Mouse (Mus musculus) left cerebral cortex, postnatal 14 days (tissue): ENCODE measurements around the gene Kctd19. TPM values are rescaled to one million over a fixed set of nuclear protein-coding genes. Genes with fewer than 3 reads are reported as not detected.

ENCODE experiments used
- DNase-seq, 2 experiments: peaks; one replicate each; pipeline ENCODE4 v3.0.0; 2021 to 2022; ENCODE audit warnings: low spot score in 2 of 2, mixed read lengths in 1 of 2
- intact Hi-C: fragments of 180-260 bp; cut with DNase I; formaldehyde crosslinking; loops from one replicate; pipeline ENCODE4 v1.15.1; 2025
- total RNA-seq, 2 experiments: library from RNA; stranded (reverse); gene quantifications; 2 replicates each; pipeline ENCODE4 v1.2.3; 2021

Gene Kctd19
- total RNA-seq, 2 experiments from 2014 or later = not detected

DNA sequence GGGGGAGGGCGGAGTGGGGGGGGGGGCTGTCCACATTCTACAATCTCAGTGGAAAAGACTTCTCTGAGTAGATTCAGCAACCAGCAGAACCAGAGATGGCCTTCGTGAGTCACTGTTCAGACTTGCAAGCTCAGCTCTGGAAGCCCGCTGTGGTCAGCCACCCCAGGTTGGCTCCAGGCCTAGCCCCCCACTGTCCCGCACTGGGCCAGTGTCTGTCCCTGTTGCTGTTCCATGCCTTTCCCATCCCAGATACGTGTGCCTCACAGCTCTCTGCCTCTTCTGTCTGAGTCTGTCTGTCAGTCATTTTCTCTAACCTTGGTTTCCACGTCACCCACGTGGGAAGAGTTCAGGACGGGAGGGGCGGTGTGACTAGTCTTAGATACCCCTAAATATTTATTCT is 40.8 kb downstream of the Kctd19 start:
- no peak for DNase-seq
- intact Hi-C loops = no loop called here

DNA sequence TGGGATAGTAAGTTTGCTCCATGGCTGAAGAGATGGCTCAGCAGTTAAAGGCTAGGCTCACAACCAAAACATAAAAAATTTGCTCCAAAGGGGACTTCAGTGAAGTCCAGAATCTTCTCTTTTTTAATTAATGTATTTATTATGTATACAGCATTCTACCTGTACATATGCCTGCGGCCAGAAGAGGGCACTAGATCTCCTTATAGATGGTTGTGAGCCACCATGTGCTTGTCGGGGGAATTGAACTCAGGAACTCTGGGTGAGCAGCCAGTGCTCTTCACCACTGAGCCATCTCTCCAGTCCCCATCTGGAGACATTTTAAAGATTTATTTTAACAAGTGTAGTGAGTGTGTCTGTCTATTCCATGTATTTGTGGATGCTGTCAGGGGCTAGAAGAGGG is 46.2 kb downstream of the Kctd19 start:
- intact Hi-C loops = no loop called here

DNA sequence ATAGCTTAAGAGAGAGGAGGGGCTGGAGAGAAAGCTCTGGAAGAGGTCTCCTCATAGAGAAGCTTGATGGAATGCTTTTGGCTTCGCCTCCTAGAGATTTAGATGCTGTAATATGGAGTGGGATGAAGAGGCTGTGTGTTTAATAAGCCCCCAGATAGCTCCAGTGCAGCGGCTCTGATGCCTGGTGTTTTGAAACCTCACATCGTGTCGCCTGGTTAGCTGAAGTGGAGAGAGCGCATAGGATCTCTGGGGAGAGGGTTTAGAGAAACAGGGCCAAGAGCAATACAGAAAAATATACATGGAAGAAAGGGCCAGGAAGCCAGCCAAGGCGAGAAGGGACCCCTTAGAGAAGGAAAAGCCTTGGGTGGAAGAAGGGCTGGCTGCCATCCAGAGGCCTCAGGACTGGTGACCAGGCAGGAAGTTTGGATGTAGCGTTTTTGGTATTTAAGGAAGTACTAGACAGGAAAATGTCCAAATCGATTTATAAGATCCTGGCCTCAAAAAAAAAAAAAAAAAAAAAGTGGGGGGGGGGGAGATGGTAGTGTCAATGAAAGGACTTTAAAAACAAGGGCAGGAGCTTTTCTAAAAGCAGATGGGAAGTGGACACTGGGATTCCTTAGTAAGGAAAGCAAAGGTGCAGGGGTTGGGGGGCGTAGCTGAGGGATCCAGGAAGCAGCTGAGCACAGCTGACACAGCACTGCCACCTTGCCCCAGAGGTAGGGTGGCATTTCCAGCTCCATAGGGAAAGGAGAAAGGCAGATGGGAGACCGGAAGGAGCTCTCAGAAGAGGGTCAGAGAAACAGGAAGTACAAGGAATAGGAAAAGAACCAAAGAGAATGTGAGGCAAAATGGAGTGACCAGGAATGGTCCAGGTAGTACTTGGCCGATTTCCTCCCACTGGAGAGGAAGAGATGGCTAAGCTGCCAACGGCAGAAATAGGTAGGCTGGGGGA is 51.3 kb downstream of the Kctd19 start:
- DNase-seq = no peak
- intact Hi-C loops = no loop called here

More for the DNA sequence above, 46.2 kb downstream of the Kctd19 start:
- DNase-seq = no peak

- intact Hi-C loops = no loop called here
- DNase-seq = no peak
Measured at GRCm38 (mm10) chr8:105359646-105360045, 53.7 kb downstream of the Kctd19 start.

- no peak for DNase-seq
- intact Hi-C loops = no loop called here
Measured at GRCm38 (mm10) chr8:105359208-105359607, 54.1 kb downstream of the Kctd19 start.

GRCm38 (mm10) chr8:105356681-105357080 is 56.6 kb downstream of the Kctd19 start:
- intact Hi-C loops = no loop called here
- DNase-seq = no peak

DNA sequence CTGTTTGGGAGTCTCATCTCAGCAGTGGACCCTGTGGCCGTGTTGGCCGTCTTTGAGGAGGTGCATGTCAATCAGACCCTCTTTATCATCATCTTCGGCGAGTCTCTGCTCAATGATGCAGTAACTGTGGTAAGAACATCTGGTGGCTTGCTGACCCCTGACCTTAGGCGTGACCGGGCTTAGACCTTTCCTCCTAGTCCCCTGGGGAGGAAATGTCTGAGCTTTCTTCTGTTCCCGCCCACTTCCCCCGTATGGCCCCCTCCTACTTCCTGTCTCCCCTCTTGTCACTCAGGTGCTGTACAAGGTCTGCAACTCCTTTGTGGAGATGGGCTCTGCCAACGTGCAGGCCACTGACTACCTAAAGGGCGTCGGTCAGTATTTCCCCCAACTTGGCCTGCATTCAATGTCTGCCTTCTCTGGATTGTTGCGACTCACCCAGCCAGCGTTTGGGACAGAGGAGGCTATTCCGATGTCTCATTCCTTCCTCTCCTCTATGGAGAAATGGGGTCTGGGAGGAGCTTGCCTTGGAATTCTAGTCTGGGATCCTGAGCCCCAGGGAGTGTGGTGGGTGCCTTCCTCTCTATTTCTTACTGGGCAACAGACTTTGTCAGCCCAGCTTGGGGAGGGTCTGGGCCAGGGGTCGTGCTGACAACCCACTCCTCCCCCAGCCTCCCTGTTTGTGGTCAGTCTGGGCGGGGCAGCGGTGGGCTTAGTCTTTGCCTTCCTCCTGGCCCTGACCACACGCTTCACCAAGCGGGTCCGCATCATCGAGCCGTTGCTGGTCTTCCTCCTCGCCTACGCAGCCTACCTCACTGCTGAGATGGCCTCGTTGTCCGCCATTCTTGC is 57.9 kb downstream of the Kctd19 start:
- intact Hi-C loops = no loop called here
- DNase-seq = no peak

DNA sequence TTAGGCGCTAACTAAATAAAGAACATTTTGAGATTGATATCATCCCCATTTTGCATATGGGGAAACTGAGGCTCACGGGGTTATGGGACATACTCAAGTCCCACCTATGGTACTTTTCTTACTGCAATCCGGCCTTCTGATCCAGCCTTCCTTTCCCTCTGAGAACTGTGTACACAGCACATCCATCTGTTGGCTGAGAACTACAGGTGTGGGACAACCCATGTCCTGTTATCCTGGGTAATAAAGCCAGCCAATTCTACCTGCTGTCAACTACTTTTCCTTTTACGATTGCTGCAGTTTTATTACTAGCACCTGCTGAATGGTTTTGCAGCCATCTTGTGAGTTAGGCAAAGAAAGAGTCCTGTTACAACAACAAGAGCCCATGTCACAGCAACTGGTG is 58.8 kb downstream of the Kctd19 start:
- intact Hi-C loops = no loop called here
- no peak for DNase-seq

GRCm38 (mm10) chr8:105353583-105354135 is 59.6 kb downstream of the Kctd19 start:
- intact Hi-C loops = no loop called here
- no peak for DNase-seq

GRCm38 (mm10) chr8:105350186-105350585 is 63.1 kb downstream of the Kctd19 start:
- peak in 1 of 2 experiments; percentile 52 for DNase-seq
- intact Hi-C loops = no loop called here

GRCm38 (mm10) chr8:105349096-105349771 is 64.1 kb downstream of the Kctd19 start:
- peak in 1 of 2 experiments; percentile 35 for DNase-seq
- intact Hi-C loops = no loop called here

DNA sequence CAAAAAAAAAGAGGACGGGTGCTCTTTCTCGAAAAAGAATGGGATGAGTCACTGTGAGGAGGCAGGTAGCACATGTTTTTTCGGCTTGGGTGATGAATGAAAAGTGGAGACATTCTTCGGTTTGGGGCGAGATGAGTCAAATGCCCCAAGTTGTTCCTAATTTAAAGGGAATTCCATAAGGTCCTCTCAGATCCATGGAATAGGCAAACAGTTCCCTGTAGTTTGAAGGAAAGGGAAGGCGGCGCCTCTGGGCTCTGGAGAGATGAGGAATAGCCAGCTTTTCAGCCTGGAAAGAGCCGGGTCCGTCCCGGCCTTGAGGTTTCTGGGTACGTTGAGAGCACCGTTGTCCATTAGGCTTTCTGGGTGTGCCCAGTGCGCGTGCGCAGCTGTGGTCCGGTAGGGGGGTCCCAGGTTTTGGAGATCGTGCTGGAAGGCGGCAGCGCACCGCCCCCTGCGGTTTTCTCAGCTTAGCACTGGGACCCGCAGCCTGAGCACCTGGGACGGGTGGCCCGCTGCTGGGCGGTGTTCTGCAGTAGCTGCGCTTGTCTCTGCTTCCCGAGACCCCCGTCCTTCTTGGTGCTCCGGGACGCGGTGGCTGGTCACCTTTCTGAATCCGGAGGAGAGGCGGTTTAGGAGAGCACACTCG is 64.7 kb downstream of the Kctd19 start, which contains the start of gene Slc9a5:
Gene Slc9a5, plus strand, starts transcription at position 394 of the 646 bp plus-strand sequence.
- intact Hi-C loops = no loop called here
- peak; percentile 43 to 55 for DNase-seq

GRCm38 (mm10) chr8:105347428-105348221 is 65.7 kb downstream of the Kctd19 start, which contains the start of gene Fhod1:
TSS of gene Fhod1 (minus strand) at chr8:105347953.
- intact Hi-C loops = no loop called here
- peak; percentile 86 to 89 for DNase-seq

DNA sequence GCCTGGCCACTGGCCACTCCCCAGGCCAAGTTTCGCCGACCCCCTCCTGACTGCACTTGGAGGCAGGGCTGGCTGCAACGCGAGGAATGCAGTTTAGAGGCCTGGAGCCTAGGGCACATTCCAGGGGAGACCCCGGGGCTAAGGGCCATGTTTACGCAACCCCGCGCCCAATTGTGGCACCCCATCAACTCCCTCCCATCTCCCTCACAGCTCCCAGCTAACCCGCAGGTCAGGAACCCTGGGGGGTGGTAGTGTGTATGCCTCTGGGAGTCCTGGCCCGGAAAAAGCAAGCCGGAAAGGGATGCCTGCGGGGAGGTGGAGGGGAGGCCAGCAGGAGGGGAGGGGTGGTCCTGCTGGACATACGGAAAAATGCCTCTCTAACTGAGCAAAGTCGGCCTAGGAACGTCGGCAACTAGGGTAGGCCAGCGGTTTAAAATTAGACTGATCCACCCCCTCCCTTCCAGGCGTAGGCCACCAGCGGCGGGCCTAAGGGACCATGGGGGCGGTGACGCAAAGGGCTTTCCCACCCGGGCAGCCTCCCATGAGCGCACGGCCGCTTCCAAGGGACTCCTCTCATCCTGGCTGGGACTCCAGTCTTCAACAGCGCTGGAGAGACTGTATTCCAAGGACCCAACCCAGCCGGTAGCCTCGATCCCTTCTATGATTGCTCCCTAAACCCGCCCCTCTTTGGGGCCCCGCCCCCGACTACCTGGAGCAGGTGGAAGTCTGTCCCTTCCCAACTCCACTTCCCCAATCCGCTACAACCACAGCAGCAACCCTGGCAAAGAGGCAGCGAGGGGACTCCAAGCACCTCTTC is 66.5 kb downstream of the Kctd19 start:
- DNase-seq = peak in 1 of 2 experiments; percentile 30

DNA sequence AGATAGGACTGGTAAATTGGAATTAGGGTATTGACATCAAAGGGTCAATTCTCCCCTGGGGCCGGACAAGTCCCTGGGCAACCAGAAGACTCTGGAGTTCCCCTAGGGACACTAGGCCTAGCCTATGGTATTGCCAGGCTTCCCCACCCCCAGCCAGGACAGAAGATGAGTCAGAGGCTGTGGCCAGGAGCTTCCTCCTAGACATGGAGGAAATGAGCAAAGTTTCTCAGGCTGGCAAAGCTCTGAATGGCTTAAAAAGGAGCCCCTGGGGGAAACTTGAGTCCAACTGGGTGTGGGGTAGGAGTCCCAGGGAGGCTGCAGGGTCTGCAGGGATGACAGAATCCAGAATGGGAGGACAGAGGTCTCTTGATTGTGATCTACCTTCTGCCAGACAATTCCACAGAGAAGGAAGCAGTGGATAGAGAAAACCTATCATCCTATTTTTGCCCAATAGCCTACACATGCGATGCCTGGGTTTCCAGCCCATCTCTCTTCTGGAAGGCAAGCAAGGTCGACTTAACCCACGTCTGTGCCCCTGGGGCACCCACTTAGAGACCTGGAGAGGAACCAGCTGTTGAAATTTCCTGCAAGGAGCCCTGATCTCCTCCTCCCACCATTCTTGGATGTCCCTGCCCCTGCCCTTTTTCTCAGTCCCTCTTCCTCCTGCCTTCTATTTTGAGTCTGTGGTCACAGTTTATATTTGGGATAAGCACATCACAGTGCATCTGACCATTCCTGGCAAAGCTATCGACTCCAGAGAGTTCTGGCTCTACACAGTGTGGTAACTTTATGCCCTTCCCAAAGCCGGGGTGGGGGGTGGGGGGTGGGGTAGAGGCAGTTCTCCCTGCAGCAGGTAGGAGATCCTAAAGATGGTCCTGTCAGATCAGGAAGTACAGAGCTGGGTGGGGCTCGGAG is 68.0 kb downstream of the Kctd19 start:
- peak in 1 of 2 experiments; percentile 32 for DNase-seq
- intact Hi-C loops = no loop called here

More for the DNA sequence above, 66.5 kb downstream of the Kctd19 start:
- intact Hi-C loops = no loop called here
